Mouse (Mus musculus) CH12.LX (cell line): ENCODE data around the gene Npas2. TPM values are rescaled to one million over a fixed set of nuclear protein-coding genes. Genes with fewer than 3 reads are reported as not detected.

ENCODE experiments used
- DNase-seq: peaks from one replicate; pipeline ENCODE4 v3.0.0-alpha.2; 2013; ENCODE audit errors: extremely low read depth
- H3K27ac ChIP-seq: 2 replicates; pipeline ENCODE4 v1.5.1; 2012; ENCODE audit warnings: low read depth, mild to moderate bottlenecking, control low read depth, moderate library complexity; ENCODE audit not compliant: insufficient read depth
- H3K27me3 ChIP-seq: replicated peaks from 2 replicates; pipeline ENCODE3; 2012; ENCODE audit warnings: inconsistent platforms
- H3K36me3 ChIP-seq, 2 experiments: replicated peaks in 1 of 2; 2 replicates each; pipeline versions ENCODE3 to v1.6.1; 2012; ENCODE audit warnings: inconsistent platforms in 1 of 2, low read length in 1 of 2, mild to moderate bottlenecking in 1 of 2, mixed read lengths in 1 of 2, moderate library complexity in 1 of 2; ENCODE audit not compliant: control insufficient read depth in 1 of 2, insufficient read depth in 1 of 2
- H3K4me1 ChIP-seq, 2 experiments: 2 replicates each; pipeline ENCODE4 v1.6.1; 2012; ENCODE audit warnings: inconsistent platforms in 1 of 2, moderate library complexity in 1 of 2; ENCODE audit not compliant: insufficient read depth in 2 of 2, control insufficient read depth in 1 of 2
- H3K4me2 ChIP-seq: 2 replicates; pipeline ENCODE4 v1.6.1; 2012; ENCODE audit warnings: low read depth, mild to moderate bottlenecking, control low read depth; ENCODE audit not compliant: poor library complexity, insufficient read depth, severe bottlenecking
- H3K4me3 ChIP-seq, 3 experiments: fragments of 150-350 bp in 1 of 3; sonication (generic) in 1 of 3; replicated peaks in 1 of 3; 2 replicates each; pipeline versions ENCODE3 to v1.5.1; 2011 to 2012; ENCODE audit warnings: low read depth in 2 of 3, low read length in 2 of 3, mild to moderate bottlenecking in 2 of 3, moderate library complexity in 2 of 3, control low read depth in 1 of 3, improper control_type of control experiment in 1 of 3, inconsistent platforms in 1 of 3, mixed read lengths in 1 of 3; ENCODE audit not compliant: poor library complexity in 1 of 3
- H3K79me2 ChIP-seq: replicated peaks from 2 replicates; pipeline ENCODE4 v1.6.1; 2012; ENCODE audit warnings: mild to moderate bottlenecking, moderate library complexity; ENCODE audit not compliant: control insufficient read depth, poor library complexity, insufficient read depth, severe bottlenecking; ENCODE audit errors: extremely low read depth
- H3K9ac ChIP-seq: 2 replicates; pipeline ENCODE4 v1.6.1; 2012; ENCODE audit warnings: low read depth, mild to moderate bottlenecking, control low read depth, moderate library complexity; ENCODE audit not compliant: insufficient read depth
- H3K9me3 ChIP-seq: replicated peaks from 2 replicates; pipeline ENCODE3; 2012; ENCODE audit warnings: low read length, inconsistent platforms, mixed read lengths
- BHLHE40 ChIP-seq: IDR thresholded peaks from 2 replicates; pipeline ENCODE4 v1.6.1; 2011; ENCODE audit warnings: mild to moderate bottlenecking, low read depth, low read length, improper control_type of control experiment
- E2F4 ChIP-seq: IDR thresholded peaks from 2 replicates; pipeline ENCODE4 v1.6.1; 2011; ENCODE audit warnings: low read depth, low read length, improper control_type of control experiment; ENCODE audit not compliant: insufficient replicate concordance
- ETS1 ChIP-seq: conservative IDR thresholded peaks from 2 replicates; pipeline ENCODE4 v1.6.1; 2012; ENCODE audit warnings: low read depth, mild to moderate bottlenecking, inconsistent platforms, low read length, improper control_type of control experiment, moderate library complexity
- GABPA ChIP-seq: IDR thresholded peaks from 2 replicates; pipeline ENCODE4 v1.6.1; 2012; ENCODE audit warnings: low read depth, low read length, improper control_type of control experiment, inconsistent platforms; ENCODE audit not compliant: insufficient replicate concordance
- HCFC1 ChIP-seq: IDR thresholded peaks from 2 replicates; pipeline ENCODE4 v1.6.1; 2012; ENCODE audit warnings: low read depth, mild to moderate bottlenecking, inconsistent platforms, low read length, improper control_type of control experiment
- IRF4 ChIP-seq: IDR thresholded peaks from 2 replicates; pipeline ENCODE4 v1.6.1; 2014; ENCODE audit warnings: low read depth, mild to moderate bottlenecking, inconsistent platforms, low read length, improper control_type of control experiment
- JUN ChIP-seq: IDR thresholded peaks from 2 replicates; pipeline ENCODE4 v1.6.1; 2011; ENCODE audit warnings: low read depth, mild to moderate bottlenecking, low read length, improper control_type of control experiment, moderate library complexity; ENCODE audit not compliant: insufficient read depth
- JUND ChIP-seq: conservative IDR thresholded peaks from 2 replicates; pipeline ENCODE4 v1.6.1; 2011; ENCODE audit warnings: low read depth, low read length, improper control_type of control experiment
- KAT2A ChIP-seq: IDR thresholded peaks from 2 replicates; pipeline ENCODE4 v1.6.1; 2012; ENCODE audit warnings: low read length, improper control_type of control experiment, inconsistent platforms; ENCODE audit not compliant: insufficient replicate concordance
- MAFK ChIP-seq: IDR thresholded peaks from 2 replicates; pipeline ENCODE4 v1.6.1; 2011; ENCODE audit warnings: low read length, improper control_type of control experiment; ENCODE audit not compliant: insufficient replicate concordance
- MAX ChIP-seq: IDR thresholded peaks from 2 replicates; pipeline ENCODE4 v1.6.1; 2011; ENCODE audit warnings: low read length, improper control_type of control experiment
- MAZ ChIP-seq: IDR thresholded peaks from 2 replicates; pipeline ENCODE4 v1.6.1; 2012; ENCODE audit warnings: low read depth, mild to moderate bottlenecking, inconsistent platforms, low read length, improper control_type of control experiment, moderate library complexity
- MEF2A ChIP-seq: IDR thresholded peaks from 2 replicates; pipeline ENCODE4 v1.6.1; 2014; ENCODE audit warnings: low read depth, mild to moderate bottlenecking, inconsistent platforms, low read length, improper control_type of control experiment, borderline replicate concordance
- NELFE ChIP-seq: IDR thresholded peaks from 2 replicates; pipeline ENCODE4 v1.6.1; 2011; ENCODE audit warnings: low read depth, low read length, improper control_type of control experiment
- NRF1 ChIP-seq: IDR thresholded peaks from 2 replicates; pipeline ENCODE4 v1.6.1; 2014; ENCODE audit warnings: low read depth, mild to moderate bottlenecking, inconsistent platforms, low read length, improper control_type of control experiment, moderate library complexity
- PAX5 ChIP-seq: IDR thresholded peaks from 2 replicates; pipeline ENCODE4 v1.6.1; 2012; ENCODE audit warnings: low read length, inconsistent platforms, mixed read lengths
- POLR2A ChIP-seq: IDR thresholded peaks from 2 replicates; pipeline ENCODE4 v1.6.1; 2011; ENCODE audit warnings: low read depth, mild to moderate bottlenecking, improper control_type of control experiment, low read length
- RAD21 ChIP-seq: IDR thresholded peaks from 2 replicates; pipeline ENCODE4 v1.6.1; 2011; ENCODE audit warnings: low read depth, mild to moderate bottlenecking, low read length, improper control_type of control experiment, moderate library complexity
- RCOR1 ChIP-seq: conservative IDR thresholded peaks from 2 replicates; pipeline ENCODE4 v1.6.1; 2012; ENCODE audit warnings: low read depth, mild to moderate bottlenecking, inconsistent platforms, low read length, improper control_type of control experiment
- SMC3 ChIP-seq: IDR thresholded peaks from 2 replicates; pipeline ENCODE4 v1.6.1; 2011; ENCODE audit warnings: low read depth, low read length, improper control_type of control experiment
- TBP ChIP-seq: conservative IDR thresholded peaks from 2 replicates; pipeline ENCODE4 v1.6.1; 2011; ENCODE audit warnings: low read depth, low read length, improper control_type of control experiment
- TCF12 ChIP-seq: IDR thresholded peaks from 2 replicates; pipeline ENCODE4 v1.6.1; 2014; ENCODE audit warnings: low read depth, mild to moderate bottlenecking, inconsistent platforms, low read length, improper control_type of control experiment
- UBTF ChIP-seq: IDR thresholded peaks from 2 replicates; pipeline ENCODE4 v1.6.1; 2012; ENCODE audit warnings: low read depth, mild to moderate bottlenecking, inconsistent platforms, low read length, improper control_type of control experiment, moderate library complexity
- USF1 ChIP-seq: IDR thresholded peaks from 2 replicates; pipeline ENCODE4 v1.6.1; 2014; ENCODE audit warnings: low read depth, mild to moderate bottlenecking, inconsistent platforms, low read length, improper control_type of control experiment
- USF2 ChIP-seq: conservative IDR thresholded peaks from 2 replicates; pipeline ENCODE4 v1.6.1; 2011; ENCODE audit warnings: low read depth, low read length, improper control_type of control experiment
- ZC3H11A ChIP-seq: IDR thresholded peaks from 2 replicates; pipeline ENCODE4 v1.6.1; 2012; ENCODE audit warnings: low read depth, mild to moderate bottlenecking, inconsistent platforms, low read length, improper control_type of control experiment
- ZKSCAN1 ChIP-seq: IDR thresholded peaks from 2 replicates; pipeline ENCODE4 v1.6.1; 2012; ENCODE audit warnings: low read depth, inconsistent platforms, low read length, improper control_type of control experiment, borderline replicate concordance
- ZMIZ1 ChIP-seq: IDR thresholded peaks from 2 replicates; pipeline ENCODE4 v1.6.1; 2012; ENCODE audit warnings: low read depth, mild to moderate bottlenecking, inconsistent platforms, low read length, improper control_type of control experiment
- ZNF384 ChIP-seq: IDR thresholded peaks from 2 replicates; pipeline ENCODE4 v1.6.1; 2012; ENCODE audit warnings: low read depth, low read length, improper control_type of control experiment, inconsistent platforms
- dilution Hi-C: fragments of 300-500 bp; cut with MboI; formaldehyde crosslinking; loops from 2 replicates; pipeline ENCODE4 v1.14.3; 2020; ENCODE audit warnings: low sequenced_read_pairs; ENCODE audit not compliant: extremely low pct_unique_long_range_greater_than_20kb, extremely low pct_ligation_motif_present
- in situ Hi-C: fragments of 300-500 bp; cut with MboI; formaldehyde crosslinking; loops from 3 replicates; pipeline ENCODE4 v1.14.3; 2019; ENCODE audit warnings: low sequenced_read_pairs, low pct_ligation_motif_present, low pct_unique_long_range_greater_than_20kb, mixed read lengths
- polyA plus RNA-seq: library from polyadenylated mRNA; unstranded; fragments of >175 nt; gene quantifications from 2 replicates; pipeline ENCODE4 v1.2.1, GENCODE M21; 2012; ENCODE audit warnings: low read depth; ENCODE audit not compliant: insufficient read length
- total RNA-seq, 2 experiments: library from RNA; depleted of rRNA; stranded (reverse); fragments of 300-350 nt in 1 of 2; fragments of >200 nt in 1 of 2; gene quantifications; 2 replicates each; pipeline ENCODE4 v1.2.3; 2012 to 2014

The Npas2 gene
- total and polyA plus RNA-seq, 3 experiments, result 0.13 TPM; not detected in 2

DNA sequence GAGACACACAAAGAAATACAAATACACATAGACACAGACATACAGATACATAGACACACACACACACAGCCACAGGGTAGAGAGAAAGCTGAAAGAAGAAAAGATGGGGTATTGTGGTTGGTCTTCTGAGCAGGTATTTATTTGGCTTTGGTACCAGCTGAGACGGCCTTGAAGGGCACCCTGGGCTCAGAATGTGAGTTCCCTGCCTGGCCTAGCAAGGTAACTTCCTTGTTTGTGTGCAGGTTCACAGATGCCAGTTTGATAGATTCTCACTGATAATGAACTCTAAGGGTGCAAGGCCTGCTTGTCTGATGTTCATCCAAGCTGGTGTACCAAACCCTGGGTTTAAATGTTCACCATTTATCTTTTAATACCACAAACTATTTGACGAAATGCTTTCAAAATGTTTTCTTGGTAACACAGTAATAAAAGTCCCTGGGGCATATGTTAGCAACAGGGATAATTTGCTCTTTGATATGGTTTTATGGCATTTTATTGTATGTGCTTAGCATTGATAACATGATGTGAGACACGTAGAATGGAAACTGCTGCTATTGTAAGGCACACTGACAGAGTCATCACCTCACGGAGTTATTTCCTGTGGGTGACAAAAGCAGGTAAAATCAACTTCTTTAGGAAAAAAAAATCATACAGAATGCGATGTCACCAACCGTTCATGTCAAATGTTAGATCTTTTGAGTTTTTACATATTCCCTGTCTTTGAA lies 47.5 kb downstream of the Npas2 start:
- Histone ChIP-seq H3K79me2 (no peaks in the 10 kb centered on the region), H3K4me1 (no peaks in the 10 kb centered on the region), H3K9me3 (no peaks in the 10 kb centered on the region), H3K36me3 (peaks cover 0 to 32% of the 10 kb centered on the region in 2 experiments), H3K4me3 (no peak overlapping the region), H3K9ac (no peak overlapping the region), H3K4me2 (no peak overlapping the region), H3K27ac (no peak overlapping the region), H3K27me3 (no peaks in the 10 kb centered on the region)
- in situ Hi-C loops, result no loop called here
- no peak for TF ChIP-seq ZKSCAN1
- no peak for TF ChIP-seq ZNF384
- TF ChIP-seq ZMIZ1, result no peak
- TF ChIP-seq E2F4, result no peak
- TF ChIP-seq JUN, result no peak
- no peak for TF ChIP-seq PAX5
- no peak for TF ChIP-seq HCFC1
- no peak for DNase-seq
- dilution Hi-C loops, result no loop called here

DNA sequence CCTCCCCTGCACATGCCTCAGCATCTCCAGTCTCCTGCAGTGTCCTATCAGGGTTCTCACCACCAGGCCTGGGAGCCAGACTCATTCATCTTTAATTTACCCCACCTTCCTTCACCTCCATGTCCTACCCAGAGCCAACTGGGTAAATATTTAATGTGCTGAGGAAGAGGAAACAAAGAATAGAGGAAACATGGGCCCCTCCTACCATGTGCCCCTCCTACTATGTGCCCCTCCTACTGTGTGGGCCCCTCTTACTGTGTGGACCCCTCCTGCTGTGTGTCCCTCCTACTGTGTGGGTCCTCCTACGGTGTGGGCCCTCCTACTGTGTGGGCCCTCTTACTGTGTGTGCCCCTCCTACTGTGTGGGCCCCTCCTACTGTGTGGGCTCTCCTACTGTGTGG lies 51.2 kb downstream of the Npas2 start:
- in situ Hi-C loops, result no loop called here

DNA sequence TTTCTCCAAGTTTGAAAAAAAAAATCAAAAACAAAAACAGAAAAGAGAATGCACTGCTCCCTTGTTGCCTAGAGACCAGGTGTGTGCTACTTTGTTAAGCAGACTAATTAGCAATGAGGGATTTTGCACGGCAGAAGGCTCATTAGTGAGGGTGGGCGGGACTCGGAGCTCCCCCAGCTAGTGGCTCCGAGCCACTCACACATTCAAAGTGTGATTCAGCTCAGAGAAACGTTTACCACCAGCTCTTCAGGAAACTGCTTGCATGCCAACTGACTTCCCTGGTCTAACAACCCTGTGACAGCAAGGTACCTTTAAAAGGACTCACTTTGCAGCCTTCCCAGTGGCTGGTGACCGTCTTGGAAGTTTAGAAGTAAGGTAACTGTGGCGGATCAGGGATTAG lies 58.1 kb downstream of the Npas2 start:
- in situ Hi-C loops, result no loop called here
- Histone ChIP-seq H3K4me3 (no peak overlapping the region), H3K79me2 (no peaks in the 10 kb centered on the region), H3K4me2 (no peak overlapping the region), H3K27ac (no peak overlapping the region), H3K27me3 (no peaks in the 10 kb centered on the region), H3K4me1 (peaks cover 0 to 13% of the 10 kb centered on the region in 2 experiments; a peak in 2 of 4 replicates), H3K9me3 (no peaks in the 10 kb centered on the region), H3K9ac (no peak overlapping the region), H3K36me3 (peaks cover 0 to 47% of the 10 kb centered on the region in 2 experiments)
- dilution Hi-C loops, result no loop called here
- no peak for DNase-seq
- TF ChIP-seq RCOR1 (no peak), USF1 (no peak), KAT2A (no peak), MAZ (no peak), POLR2A (no peak), USF2 (no peak), ZC3H11A (no peak), ZMIZ1 (no peak), TCF12 (no peak), UBTF (no peak), MEF2A (no peak), IRF4 (no peak), TBP (no peak), RAD21 (no peak), SMC3 (no peak), GABPA (no peak), MAX (no peak), JUND (no peak)

More for the DNA sequence above, 51.2 kb downstream of the Npas2 start:
- H3K4me2 ChIP-seq, result no peak overlapping the region
- TF ChIP-seq ETS1 (no peak), NRF1 (no peak), MAFK (no peak), GABPA (no peak), BHLHE40 (no peak), NELFE (no peak)
- H3K79me2 ChIP-seq, result no peaks in the 10 kb centered on the region
- no peaks in the 10 kb centered on the region; a peak in 1 of 4 replicates for H3K4me1 ChIP-seq
- no peaks in the 10 kb centered on the region for H3K27me3 ChIP-seq
- H3K9ac ChIP-seq, result no peak overlapping the region
- dilution Hi-C loops, result no loop called here
- no peaks in the 10 kb centered on the region for H3K9me3 ChIP-seq
- H3K36me3 ChIP-seq, result peaks cover 0 to 53% of the 10 kb centered on the region in 2 experiments
- H3K4me3 ChIP-seq, result no peak overlapping the region
- no peak overlapping the region for H3K27ac ChIP-seq
- DNase-seq, result no peak
